Mouse (Mus musculus): ENCODE measurements around the gene Relt. TPM values are rescaled to one million over a fixed set of nuclear protein-coding genes. Genes with fewer than 3 reads are reported as not detected.

Relt gene
- total RNA-seq, 2 experiments from 2014 or later, result 13.8 to 16.6 TPM

GRCm38 (mm10) chr7:100881531-100881930, 18.3 kb upstream of the Relt start:
- DNase-seq (ENCODE audit: low spot score in 2 of 2), result no peak
- intact Hi-C loops (cut with DNase I), result no loop called here

GRCm38 (mm10) chr7:100879595-100879994, 16.3 kb upstream of the Relt start:
- DNase-seq (ENCODE audit: low spot score in 2 of 2), result peak in 1 of 2 experiments; percentile 47
- intact Hi-C loops (cut with DNase I), result no loop called here

- intact Hi-C loops (cut with DNase I), result no loop called here
- DNase-seq (ENCODE audit: low spot score in 2 of 2), result no peak
These were observed 13.5 kb upstream of the Relt start for GRCm38 (mm10) chr7:100876771-100877170.

- no peak for DNase-seq (ENCODE audit: low spot score in 2 of 2)
- intact Hi-C loops (cut with DNase I), result no loop called here
These were observed 13.0 kb upstream of the Relt start for GRCm38 (mm10) chr7:100876293-100876692.

GRCm38 (mm10) chr7:100875822-100876221, 12.6 kb upstream of the Relt start:
- no peak for DNase-seq (ENCODE audit: low spot score in 2 of 2)
- intact Hi-C loops (cut with DNase I), result no loop called here

- DNase-seq (ENCODE audit: low spot score in 2 of 2), result no peak
- intact Hi-C loops (cut with DNase I), result no loop called here
These were observed 10.0 kb upstream of the Relt start for GRCm38 (mm10) chr7:100873197-100873596.

GRCm38 (mm10) chr7:100871892-100872291, 8.6 kb upstream of the Relt start:
- no peak for DNase-seq (ENCODE audit: low spot score in 2 of 2)
- intact Hi-C loops (cut with DNase I), result no loop called here

- no peak for DNase-seq (ENCODE audit: low spot score in 2 of 2)
- intact Hi-C loops (cut with DNase I), result no loop called here
These were observed 8.1 kb upstream of the Relt start for GRCm38 (mm10) chr7:100871355-100871754.

GRCm38 (mm10) chr7:100869877-100870629, 6.8 kb upstream of the Relt start:
- no peak for DNase-seq (ENCODE audit: low spot score in 2 of 2)
- intact Hi-C loops (cut with DNase I), result loop anchor here (5.0 kb wide), 1 partner anchor 348 kb away; no protein-coding TSS in a partner anchor

GRCm38 (mm10) chr7:100868551-100868950, 5.3 kb upstream of the Relt start:
- DNase-seq (ENCODE audit: low spot score in 2 of 2), result no peak
- intact Hi-C loops (cut with DNase I), result loop anchor here (5.0 kb wide), 1 partner anchor 346 kb away; no protein-coding TSS in a partner anchor

GRCm38 (mm10) chr7:100867561-100867960, 4.3 kb upstream of the Relt start:
- intact Hi-C loops (cut with DNase I), result loop anchor here (5.0 kb wide), 1 partner anchor 345 kb away; no protein-coding TSS in a partner anchor
- DNase-seq (ENCODE audit: low spot score in 2 of 2), result no peak

- peak; percentile 84 to 87 for DNase-seq (ENCODE audit: low spot score in 2 of 2)
- intact Hi-C loops (cut with DNase I), result loop anchor here (1.0 to 5.0 kb wide), 2 partner anchors 17 to 344 kb away; no protein-coding TSS in a partner anchor
These were observed 3.4 kb upstream of the Relt start for GRCm38 (mm10) chr7:100866675-100867074.

GRCm38 (mm10) chr7:100862353-100862752, 893 bp downstream of the Relt start:
- intact Hi-C loops (cut with DNase I), result no loop called here

GRCm38 (mm10) chr7:100861209-100861608, 2.0 kb downstream of the Relt start:
- no peak for DNase-seq (ENCODE audit: low spot score in 2 of 2)
- intact Hi-C loops (cut with DNase I), result no loop called here

More at GRCm38 (mm10) chr7:100862353-100862752, 893 bp downstream of the Relt start:
- no peak for DNase-seq (ENCODE audit: low spot score in 2 of 2)

- no peak for DNase-seq (ENCODE audit: low spot score in 2 of 2)
- intact Hi-C loops (cut with DNase I), result no loop called here
These were observed 2.8 kb downstream of the Relt start for GRCm38 (mm10) chr7:100860450-100860849.

GRCm38 (mm10) chr7:100855795-100856573, 7.3 kb downstream of the Relt start:
- no peak for DNase-seq (ENCODE audit: low spot score in 2 of 2)
- intact Hi-C loops (cut with DNase I), result no loop called here

- intact Hi-C loops (cut with DNase I), result no loop called here
- DNase-seq (ENCODE audit: low spot score in 2 of 2), result no peak
These were observed 7.9 kb downstream of the Relt start for GRCm38 (mm10) chr7:100855300-100855699.

- intact Hi-C loops (cut with DNase I), result no loop called here
- DNase-seq (ENCODE audit: low spot score in 2 of 2), result no peak
These were observed 8.4 kb downstream of the Relt start for GRCm38 (mm10) chr7:100854861-100855260.

GRCm38 (mm10) chr7:100854137-100854814, 9.0 kb downstream of the Relt start:
- intact Hi-C loops (cut with DNase I), result no loop called here
- DNase-seq (ENCODE audit: low spot score in 2 of 2), result no peak

- intact Hi-C loops (cut with DNase I), result no loop called here
- DNase-seq (ENCODE audit: low spot score in 2 of 2), result no peak
These were observed 9.8 kb downstream of the Relt start for GRCm38 (mm10) chr7:100853396-100853795.

Data from left cerebral cortex, postnatal 25 days (tissue).